Mouse (Mus musculus) liver, embryonic 14.5 days (tissue): ENCODE measurements around the gene Sycp2. TPM values are rescaled to one million over a fixed set of nuclear protein-coding genes. Genes with fewer than 3 reads are reported as not detected.

Experiments
- ATAC-seq: fragments of 200-750 bp; cut with Nextera tagmentation; 2 replicates; pipeline ENCODE4 v1.8.0; 2017; ENCODE audit warnings: moderate number of reproducible peaks, mild to moderate bottlenecking, moderate library complexity; ENCODE audit not compliant: insufficient read depth
- DNase-seq, 3 experiments: peaks; one replicate each; pipeline ENCODE4 v3.0.0-alpha.2; 2012 to 2013; ENCODE audit warnings: low read depth in 3 of 3, low spot score in 3 of 3
- H3K27ac ChIP-seq: fragments of 300-500 bp; sonication (generic); 2 replicates; pipeline ENCODE4 v1.5.1; 2014; ENCODE audit warnings: moderate library complexity, mild to moderate bottlenecking, control low read depth, inconsistent platforms
- H3K27me3 ChIP-seq: fragments of 300-500 bp; sonication (generic); 2 replicates; pipeline ENCODE4 v1.6.1; 2014; ENCODE audit warnings: mild to moderate bottlenecking, low read length, moderate library complexity; ENCODE audit not compliant: control insufficient read depth, insufficient read depth
- H3K36me3 ChIP-seq: fragments of 300-500 bp; sonication (generic); replicated peaks from 2 replicates; pipeline ENCODE4 v1.6.1; 2014; ENCODE audit warnings: low read depth; ENCODE audit not compliant: control insufficient read depth, insufficient read depth
- H3K4me1 ChIP-seq, 2 experiments: fragments of 200-500 bp in 1 of 2; fragments of 300-500 bp in 1 of 2; sonication (generic) in 1 of 2; replicated peaks; 2 replicates each; pipeline ENCODE4 v1.6.1; 2012 to 2014; ENCODE audit warnings: antibody characterized with exemption in 1 of 2, inconsistent platforms in 1 of 2, low read length in 1 of 2; ENCODE audit not compliant: control insufficient read depth in 2 of 2, insufficient read depth in 2 of 2
- H3K4me2 ChIP-seq: fragments of 300-500 bp; sonication (generic); 2 replicates; pipeline ENCODE4 v1.6.1; 2014; ENCODE audit warnings: low read depth, mild to moderate bottlenecking, control low read depth, moderate library complexity
- H3K4me3 ChIP-seq, 2 experiments: fragments of 200-500 bp in 1 of 2; fragments of 300-500 bp in 1 of 2; sonication (generic) in 1 of 2; 2 replicates each; pipeline ENCODE4 v1.5.1; 2012 to 2014; ENCODE audit warnings: low read depth in 2 of 2, low read length in 2 of 2, mild to moderate bottlenecking in 2 of 2, control low read depth in 1 of 2, inconsistent platforms in 1 of 2, moderate library complexity in 1 of 2; ENCODE audit not compliant: insufficient read depth in 1 of 2
- H3K9ac ChIP-seq: fragments of 300-500 bp; sonication (generic); replicated peaks from 2 replicates; pipeline ENCODE4 v1.6.1; 2014; ENCODE audit warnings: mild to moderate bottlenecking, control low read depth, moderate library complexity
- H3K9me3 ChIP-seq: fragments of 300-500 bp; sonication (generic); 2 replicates; pipeline ENCODE4 v1.6.1; 2016; ENCODE audit warnings: low read length, mixed read lengths; ENCODE audit not compliant: control insufficient read depth
- CTCF ChIP-seq: IDR thresholded peaks from 2 replicates; pipeline ENCODE4 v1.5.1; 2016; ENCODE audit warnings: antibody characterized with exemption, low read depth, control low read depth
- EP300 ChIP-seq: IDR thresholded peaks from 2 replicates; pipeline ENCODE4 v1.6.1; 2016; ENCODE audit warnings: antibody characterized with exemption, low read depth
- WGBS: fragments of 180-500 bp; shearing (Covaris S2); extraction: QIAGEN DNeasy Blood & Tissue Kit; methylation state at CpG from one replicate; pipeline ENCODE4 v1.1.7; 2014; ENCODE audit not compliant: insufficient replicate concordance; 5-methylcytosine and 5-hydroxymethylcytosine counted together
- polyA plus RNA-seq, 2 experiments: library from polyadenylated mRNA; depleted of rRNA in 1 of 2; stranded (reverse) in 1 of 2; unstranded in 1 of 2; fragments of >200 nt; fragmentation: Nextera tagmentation in 1 of 2; extraction: Ambion mirVana in 1 of 2; gene quantifications; 2 replicates each; pipeline versions ENCODE4 v1.2.1 to v1.2.3; 2012 to 2014

The Sycp2 gene
- polyA plus RNA-seq (2012; rRNA removed): 0.02 TPM in 2 replicates
- polyA plus RNA-seq (2014; fragmentation: Nextera tagmentation; extraction: Ambion mirVana): not detected in 2 replicates

- H3K9ac ChIP-seq: no peak within 1 kb of the TSS
- H3K9me3 ChIP-seq: no peaks in the 10 kb centered on the region
- no peak within 1 kb of the TSS for H3K27ac ChIP-seq
- H3K4me2 ChIP-seq: no peak within 1 kb of the TSS
- no peak within 1 kb of the TSS for H3K4me3 ChIP-seq
- no peaks in the 10 kb centered on the region for H3K27me3 ChIP-seq
- WGBS: 73% methylated on average over 52 of the region's 52 CpGs
- ATAC-seq (peak; percentile 41), DNase-seq (no peak)
- TF ChIP-seq CTCF: peak; percentile 75
- TF ChIP-seq EP300: no peak
- H3K4me1 ChIP-seq: no peaks in the 10 kb centered on the region
- no peaks in the 10 kb centered on the region for H3K36me3 ChIP-seq
These were observed at the start of gene Sycp2 for GRCm38 (mm10) chr2:178407053-178407815. TSS of gene Sycp2 (minus strand) at chr2:178407685.

GRCm38 (mm10) chr2:178454664-178455516 is 47.4 kb upstream of the Sycp2 start:
- Histone ChIP-seq H3K4me1 (no peaks in the 10 kb centered on the region), H3K27me3 (no peaks in the 10 kb centered on the region), H3K9ac (no peak overlapping the region), H3K27ac (no peak overlapping the region), H3K4me3 (no peak overlapping the region), H3K36me3 (no peaks in the 10 kb centered on the region), H3K9me3 (no peaks in the 10 kb centered on the region), H3K4me2 (no peak overlapping the region)
- no peak for TF ChIP-seq CTCF
- no peak for TF ChIP-seq EP300
- DNase-seq (no peak), ATAC-seq (no peak)
- 33% methylated on average over 17 of the region's 17 CpGs for WGBS

- no peak overlapping the region for H3K4me3 ChIP-seq
- ATAC-seq: no peak
- TF ChIP-seq CTCF: no peak
- TF ChIP-seq EP300: no peak
- WGBS: 68% methylated on average over 10 of the region's 10 CpGs
- no peaks in the 10 kb centered on the region for H3K27me3 ChIP-seq
- no peak overlapping the region for H3K4me2 ChIP-seq
- H3K36me3 ChIP-seq: no peaks in the 10 kb centered on the region
- H3K4me1 ChIP-seq: no peaks in the 10 kb centered on the region
- DNase-seq: no peak
- no peak overlapping the region for H3K9ac ChIP-seq
- H3K9me3 ChIP-seq: no peaks in the 10 kb centered on the region
- H3K27ac ChIP-seq: no peak overlapping the region
These were observed 43.5 kb upstream of the Sycp2 start for GRCm38 (mm10) chr2:178450961-178451360.

- 21% methylated on average over 2 of the region's 2 CpGs for WGBS
These were observed 42.8 kb upstream of the Sycp2 start for GRCm38 (mm10) chr2:178450236-178450635.

GRCm38 (mm10) chr2:178449386-178449785 is 41.9 kb upstream of the Sycp2 start:
- Histone ChIP-seq H3K27ac (no peak overlapping the region), H3K36me3 (no peaks in the 10 kb centered on the region), H3K9ac (no peak overlapping the region), H3K27me3 (no peaks in the 10 kb centered on the region), H3K4me1 (no peaks in the 10 kb centered on the region), H3K4me3 (no peak overlapping the region), H3K4me2 (no peak overlapping the region), H3K9me3 (no peaks in the 10 kb centered on the region)
- ATAC-seq (no peak), DNase-seq (no peak)
- WGBS: 63% methylated on average over 4 of the region's 4 CpGs
- TF ChIP-seq EP300: no peak
- TF ChIP-seq CTCF: no peak

More at GRCm38 (mm10) chr2:178450236-178450635, 42.8 kb upstream of the Sycp2 start:
- H3K4me3 ChIP-seq: no peak overlapping the region
- no peak overlapping the region for H3K27ac ChIP-seq
- DNase-seq: no peak
- no peak for ATAC-seq
- TF ChIP-seq EP300: no peak
- no peak for TF ChIP-seq CTCF
- H3K9me3 ChIP-seq: no peaks in the 10 kb centered on the region
- no peak overlapping the region for H3K9ac ChIP-seq
- H3K4me1 ChIP-seq: no peaks in the 10 kb centered on the region
- H3K4me2 ChIP-seq: no peak overlapping the region
- H3K27me3 ChIP-seq: no peaks in the 10 kb centered on the region
- no peaks in the 10 kb centered on the region for H3K36me3 ChIP-seq
